Mouse (Mus musculus): ENCODE measurements at regions not wholly inside any gene's neighbourhood (a gene's known extent, or its start where the extent isn't known, plus 50 kb on each side); places are given as distances from the start of the nearest gene placed in this dataset.

GRCm38 (mm10) chr14:72848271-72848955 is 138.6 kb upstream of the Fndc3a start:
- TF ChIP-seq EP300 (IDR thresholded peaks at IDR 0.05; ENCODE audit: low read depth): no peak
- no peak for TF ChIP-seq CTCF (IDR thresholded peaks at IDR 0.05; ENCODE audit: low read depth)

Measured in liver, postnatal 0 days (tissue).